Mouse (Mus musculus) neural tube, embryonic 10.5 days (tissue): ENCODE results near the gene Rassf5.
"Not testable (repeated sequence)": the region's sequence is repeated elsewhere in the genome, so short reads cannot be mapped to it uniquely, and the experiment has no call there.

Experiments used
- DNase-seq: peaks from one replicate; pipeline ENCODE4 v3.0.0-alpha.2; 2017; ENCODE audit warnings: low spot score; ENCODE audit errors: extremely low spot score

Rassf5 gene

GRCm38 (mm10) chr1:131181642-131182527 lies 63.2 kb downstream of the Rassf5 start:
- peak; percentile 69 for DNase-seq

GRCm38 (mm10) chr1:131180386-131180785 lies 64.7 kb downstream of the Rassf5 start:
- DNase-seq: no peak

GRCm38 (mm10) chr1:131178083-131178482 lies 67.0 kb downstream of the Rassf5 start:
- DNase-seq: no peak

GRCm38 (mm10) chr1:131177249-131177648 lies 67.8 kb downstream of the Rassf5 start:
- no peak for DNase-seq

GRCm38 (mm10) chr1:131175819-131176218 lies 69.2 kb downstream of the Rassf5 start:
- DNase-seq: no peak

GRCm38 (mm10) chr1:131175189-131175588 lies 69.9 kb downstream of the Rassf5 start:
- no peak for DNase-seq

- no peak for DNase-seq
Measured at GRCm38 (mm10) chr1:131174299-131174861, 70.7 kb downstream of the Rassf5 start.

- no peak for DNase-seq
Measured at GRCm38 (mm10) chr1:131173809-131174208, 71.2 kb downstream of the Rassf5 start.

GRCm38 (mm10) chr1:131173001-131173400 lies 72.1 kb downstream of the Rassf5 start:
- no peak for DNase-seq

- DNase-seq: no peak
Measured at GRCm38 (mm10) chr1:131167612-131168011, 77.4 kb downstream of the Rassf5 start.

- no peak for DNase-seq
Measured at GRCm38 (mm10) chr1:131164427-131164826, 80.6 kb downstream of the Rassf5 start.

GRCm38 (mm10) chr1:131161091-131161490 lies 84.0 kb downstream of the Rassf5 start:
- no peak for DNase-seq

GRCm38 (mm10) chr1:131159573-131160327 lies 85.3 kb downstream of the Rassf5 start:
- DNase-seq: not testable (repeated sequence)

- peak; percentile 33 for DNase-seq
Measured at GRCm38 (mm10) chr1:131155456-131155855, 89.6 kb downstream of the Rassf5 start.

- DNase-seq: peak; percentile 85
Measured at GRCm38 (mm10) chr1:131153018-131153629, 91.9 kb downstream of the Rassf5 start, which contains the start of gene Eif2d. TSS of gene Eif2d (plus strand) at chr1:131153181.

- no peak for DNase-seq
Measured at GRCm38 (mm10) chr1:131149496-131149895, 95.6 kb downstream of the Rassf5 start.

GRCm38 (mm10) chr1:131146181-131146614 lies 98.9 kb downstream of the Rassf5 start:
- no peak for DNase-seq

GRCm38 (mm10) chr1:131145222-131145621 lies 99.8 kb downstream of the Rassf5 start:
- not testable (repeated sequence) for DNase-seq

GRCm38 (mm10) chr1:131142472-131142871 lies 102.6 kb downstream of the Rassf5 start:
- no peak for DNase-seq

GRCm38 (mm10) chr1:131141449-131141848 lies 103.6 kb downstream of the Rassf5 start:
- no peak for DNase-seq
